Mouse (Mus musculus) kidney, adult 2 months (tissue): ENCODE data around the gene Mast4.

Experiments used
- CTCF ChIP-seq: fragments of 200-500 bp; conservative IDR thresholded peaks from 2 replicates; pipeline ENCODE4 v1.5.1; 2011; ENCODE audit warnings: low read depth, mild to moderate bottlenecking, control low read depth, low read length, moderate library complexity, mixed read lengths; ENCODE audit not compliant: insufficient read depth, insufficient read length
- POLR2A ChIP-seq: fragments of 200-500 bp; IDR thresholded peaks from one replicate; pipeline ENCODE4 v1.6.1; 2011; ENCODE audit warnings: low read depth, low read length, control low read depth

GRCm38 (mm10) chr13:102765216-102765615 lies 569.1 kb downstream of the Mast4 start:
- TF ChIP-seq CTCF = no peak
- TF ChIP-seq POLR2A = no peak
